Mouse (Mus musculus): ENCODE results near the gene Rpl9-ps1. TPM values are rescaled to one million over a fixed set of nuclear protein-coding genes. Genes with fewer than 3 reads are reported as not detected.

Rpl9-ps1 gene
- total and polyA plus RNA-seq, 3 experiments, result 0.26 TPM; not detected in 2

DNA sequence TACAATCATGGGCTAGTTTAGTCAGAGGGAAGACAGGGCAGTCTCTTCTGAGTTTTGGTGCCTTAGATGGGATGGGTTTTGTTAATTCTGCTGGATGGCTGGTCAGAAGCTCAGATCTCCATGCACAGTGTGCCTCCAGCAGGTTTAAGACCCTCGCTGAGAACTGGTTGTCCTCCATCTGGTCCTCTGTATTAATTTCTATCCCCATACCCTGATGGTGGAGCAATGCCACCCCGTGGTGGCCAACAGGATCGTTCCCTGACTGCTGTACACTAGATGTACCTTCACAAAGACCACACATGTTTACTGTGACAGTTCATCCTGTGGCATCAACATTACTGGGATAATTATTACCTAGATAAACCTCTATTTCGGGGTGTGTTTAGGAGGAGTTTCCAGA, 12.7 kb downstream of the Rpl9-ps1 start (continued):
- no peak for TF ChIP-seq POLR2A (IDR thresholded peaks at IDR 0.05; ENCODE audit: control insufficient read depth in 1 of 2, insufficient read depth in 1 of 2, low read depth in 1 of 2, low read length in 2 of 2, poor library complexity in 1 of 2)

DNA sequence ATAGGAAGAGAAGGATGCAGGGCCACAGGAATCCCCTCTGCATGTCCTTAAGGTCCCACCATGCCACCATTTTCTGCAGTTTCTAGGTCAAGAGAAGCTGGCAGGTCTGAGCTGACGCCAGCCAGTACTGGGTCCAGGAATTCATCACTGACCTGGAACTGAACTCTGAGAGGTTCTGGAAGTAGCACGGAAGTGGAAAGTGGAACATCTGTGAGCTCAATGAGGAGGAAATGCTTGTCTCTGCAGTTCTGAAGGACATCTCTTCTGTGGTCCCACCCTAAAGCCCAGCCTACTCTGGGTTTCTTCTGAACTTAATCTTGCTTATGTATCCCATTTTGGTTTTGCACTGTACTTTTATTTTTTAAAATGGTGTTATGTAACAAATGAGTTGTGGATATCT, 14.4 kb downstream of the Rpl9-ps1 start:
- Histone ChIP-seq H3K9ac (ENCODE audit: control insufficient read depth, low read depth, low read length, poor library complexity, severe bottlenecking) (no peak overlapping the region), H3K9me3 (replicated peaks; ENCODE audit: insufficient read depth, low read length) (no peaks in the 10 kb centered on the region), H3K36me3 (ENCODE audit: control insufficient read depth in 1 of 2, insufficient read depth in 2 of 2, low read length in 2 of 2) (no peaks in the 10 kb centered on the region), H3K4me1 (ENCODE audit: control insufficient read depth in 1 of 2, insufficient read depth in 2 of 2, low read length in 2 of 2) (no peaks in the 10 kb centered on the region), H3K79me2 (ENCODE audit: control insufficient read depth, insufficient read depth, low read length, poor library complexity) (no peaks in the 10 kb centered on the region), H3K27me3 (ENCODE audit: control insufficient read depth in 1 of 2, insufficient read depth in 2 of 2, low read length in 2 of 2) (peaks cover 28 to 31% of the 10 kb centered on the region in 2 experiments), H3K4me3 (ENCODE audit: control insufficient read depth in 1 of 2, insufficient read depth in 1 of 2, low read depth in 2 of 2, low read length in 2 of 2) (no peak overlapping the region), H3K27ac (ENCODE audit: control insufficient read depth, low read depth, low read length) (no peak overlapping the region)
- no peak for DNase-seq (ENCODE audit: low read depth, low spot score)
- no peak for TF ChIP-seq GABPA (IDR thresholded peaks at IDR 0.05; ENCODE audit: low read depth, low read length)
- TF ChIP-seq ELF1 (IDR thresholded peaks at IDR 0.05; ENCODE audit: low read depth, low read length), result no peak
- TF ChIP-seq POLR2AphosphoS5 (IDR thresholded peaks at IDR 0.05; ENCODE audit: borderline replicate concordance, low read depth, low read length), result no peak
- no peak for TF ChIP-seq MAX (IDR thresholded peaks at IDR 0.05; ENCODE audit: low read length)
- TF ChIP-seq UBTF (IDR thresholded peaks at IDR 0.05; ENCODE audit: borderline replicate concordance, insufficient read depth, low read depth, low read length), result no peak
- TF ChIP-seq RAD21 (IDR thresholded peaks at IDR 0.05; ENCODE audit: low read depth, low read length), result no peak

DNA sequence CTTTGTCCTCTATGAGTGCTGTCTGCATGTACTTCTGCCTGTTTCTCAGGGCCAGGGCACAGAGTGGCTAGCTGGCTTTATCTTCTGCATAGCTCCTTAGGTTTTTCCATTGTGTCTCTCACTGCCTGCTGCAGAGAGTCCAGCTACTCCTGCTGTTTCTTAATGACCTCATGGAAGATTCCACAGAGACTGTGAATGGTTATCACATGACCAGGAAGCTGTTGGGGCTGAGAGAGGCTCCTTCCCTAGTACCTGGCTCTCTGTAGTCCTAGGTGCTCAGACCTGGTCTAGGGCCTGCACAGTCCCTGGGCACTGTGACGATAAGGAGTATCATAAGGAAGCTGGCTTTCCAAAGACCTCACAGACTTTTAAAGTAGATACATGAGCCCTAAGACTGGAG, 14.8 kb downstream of the Rpl9-ps1 start:
- Histone ChIP-seq H3K4me1 (ENCODE audit: control insufficient read depth in 1 of 2, insufficient read depth in 2 of 2, low read length in 2 of 2) (no peaks in the 10 kb centered on the region), H3K27ac (ENCODE audit: control insufficient read depth, low read depth, low read length) (no peak overlapping the region), H3K9me3 (replicated peaks; ENCODE audit: insufficient read depth, low read length) (no peaks in the 10 kb centered on the region), H3K27me3 (ENCODE audit: control insufficient read depth in 1 of 2, insufficient read depth in 2 of 2, low read length in 2 of 2) (peaks cover 25 to 27% of the 10 kb centered on the region in 2 experiments), H3K79me2 (ENCODE audit: control insufficient read depth, insufficient read depth, low read length, poor library complexity) (no peaks in the 10 kb centered on the region), H3K9ac (ENCODE audit: control insufficient read depth, low read depth, low read length, poor library complexity, severe bottlenecking) (no peak overlapping the region), H3K36me3 (ENCODE audit: control insufficient read depth in 1 of 2, insufficient read depth in 2 of 2, low read length in 2 of 2) (no peaks in the 10 kb centered on the region), H3K4me3 (ENCODE audit: control insufficient read depth in 1 of 2, insufficient read depth in 1 of 2, low read depth in 2 of 2, low read length in 2 of 2) (no peak overlapping the region)
- no peak for TF ChIP-seq ZC3H11A (IDR thresholded peaks at IDR 0.05; ENCODE audit: low read depth, low read length)
- TF ChIP-seq UBTF (IDR thresholded peaks at IDR 0.05; ENCODE audit: borderline replicate concordance, insufficient read depth, low read depth, low read length), result no peak
- TF ChIP-seq MEF2A (IDR thresholded peaks at IDR 0.05; ENCODE audit: extremely low read depth, insufficient replicate concordance, low read depth, low read length, poor library complexity, severe bottlenecking), result no peak
- TF ChIP-seq POLR2AphosphoS2 (IDR thresholded peaks at IDR 0.05; ENCODE audit: low read length), result no peak
- no peak for TF ChIP-seq ZKSCAN1 (IDR thresholded peaks at IDR 0.05; ENCODE audit: low read depth, low read length)
- TF ChIP-seq MXI1 (IDR thresholded peaks at IDR 0.05; ENCODE audit: low read depth, low read length), result no peak
- no peak for TF ChIP-seq MAFK (IDR thresholded peaks at IDR 0.05; ENCODE audit: borderline replicate concordance, low read depth, low read length)
- no peak for TF ChIP-seq NELFE (IDR thresholded peaks at IDR 0.05; ENCODE audit: low read depth, low read length)
- no peak for TF ChIP-seq MAX (IDR thresholded peaks at IDR 0.05; ENCODE audit: low read length)
- TF ChIP-seq GABPA (IDR thresholded peaks at IDR 0.05; ENCODE audit: low read depth, low read length), result no peak
- no peak for TF ChIP-seq SMC3 (IDR thresholded peaks at IDR 0.05; ENCODE audit: low read depth, low read length)
- TF ChIP-seq USF2 (IDR thresholded peaks at IDR 0.05; ENCODE audit: borderline replicate concordance in 1 of 2, insufficient read depth in 1 of 2, low read depth in 1 of 2, low read length in 2 of 2), result no peak
- no peak for TF ChIP-seq BHLHE40 (IDR thresholded peaks at IDR 0.05; ENCODE audit: borderline replicate concordance, low read depth, low read length)
- no peak for TF ChIP-seq EP300 (IDR thresholded peaks at IDR 0.05; ENCODE audit: low read depth in 1 of 2, low read length in 2 of 2)
- TF ChIP-seq ZNF384 (IDR thresholded peaks at IDR 0.05; ENCODE audit: low read depth, low read length), result no peak
- TF ChIP-seq USF1 (IDR thresholded peaks at IDR 0.05; ENCODE audit: low read depth, low read length), result no peak
- TF ChIP-seq TCF12 (IDR thresholded peaks at IDR 0.05; ENCODE audit: low read depth, low read length), result no peak
- DNase-seq (ENCODE audit: low read depth, low spot score), result no peak

Measured in MEL (cell line).